Comparison of ENCODE assay signal across 7 mouse cellular contexts in the genomic region with DNA sequence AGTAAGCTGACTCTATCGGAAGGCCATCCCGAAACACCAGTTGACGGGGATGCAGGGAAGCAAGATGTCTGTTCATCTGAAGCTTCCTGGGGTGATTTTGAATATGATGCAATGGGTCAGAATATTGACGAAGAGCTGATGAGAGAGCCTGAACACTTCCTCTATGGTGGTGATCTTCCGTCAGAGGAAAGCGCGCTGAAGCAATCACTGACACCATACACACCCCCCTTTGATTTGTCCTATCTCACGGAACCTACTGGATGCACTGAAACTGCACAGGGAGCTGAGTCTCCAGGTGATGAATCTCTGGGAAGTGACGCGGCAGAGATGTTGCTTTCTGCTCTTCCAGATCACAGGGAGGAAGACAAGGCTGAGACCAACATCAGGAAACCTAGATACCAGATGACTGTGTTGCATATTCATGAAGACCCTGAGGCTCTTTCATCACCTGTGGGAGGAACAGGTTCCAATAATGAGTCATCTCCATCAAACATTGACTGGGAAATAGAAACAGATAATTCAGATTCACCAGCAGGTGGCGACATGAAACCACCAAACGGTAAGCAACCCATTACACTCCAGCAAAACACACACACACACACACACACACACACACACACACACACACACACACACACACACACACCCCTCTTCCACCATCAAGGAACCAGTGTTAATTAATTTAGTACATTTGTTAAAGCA.
DNase-seq lines count a peak whose midpoint lies in the region; ATAC-seq and TF ChIP-seq lines count a peak whose summit lies in the region.

No protein-coding gene starts in this region.

- H3K4me1 ChIP-seq in thymus, adult 2 months (replicated peaks; ENCODE audit: control insufficient read depth, insufficient read depth, low read length), result no peaks in the 10 kb centered on the region
- no peaks in the 10 kb centered on the region for H3K4me1 ChIP-seq in embryonic facial prominence, embryonic 11.5 days (ENCODE audit: control insufficient read depth, insufficient read depth, low read length)
- H3K4me1 ChIP-seq in liver, postnatal 0 days (ENCODE audit: insufficient read depth), result no peaks in the 10 kb centered on the region

- TF ChIP-seq POLR2A in thymus, adult 2 months (IDR thresholded peaks at IDR 0.05; ENCODE audit: control insufficient read depth, extremely low read depth, insufficient read depth, low read length, poor library complexity), result no peak

- no peak overlapping the region for H3K4me2 ChIP-seq in embryonic facial prominence, embryonic 11.5 days (ENCODE audit: low read depth, low read length)
- no peak overlapping the region for H3K4me2 ChIP-seq in liver, postnatal 0 days (ENCODE audit: low read depth, low read length)

- no peak for TF ChIP-seq CTCF in thymus, adult 2 months (IDR thresholded peaks at IDR 0.05; ENCODE audit: borderline replicate concordance, control insufficient read depth, extremely low read depth, insufficient read depth, low read length, poor library complexity)
- peak; percentile 77 for TF ChIP-seq CTCF in liver, postnatal 0 days (IDR thresholded peaks at IDR 0.05; ENCODE audit: low read depth)

- no peak for TF ChIP-seq EP300 in liver, postnatal 0 days (IDR thresholded peaks at IDR 0.05; ENCODE audit: low read depth)

- H3K27me3 ChIP-seq in thymus, adult 2 months (ENCODE audit: control insufficient read depth, insufficient read depth, low read length), result no peaks in the 10 kb centered on the region
- H3K27me3 ChIP-seq in embryonic facial prominence, embryonic 11.5 days (ENCODE audit: control insufficient read depth, insufficient read depth, low read length), result no peaks in the 10 kb centered on the region
- no peaks in the 10 kb centered on the region for H3K27me3 ChIP-seq in liver, postnatal 0 days (ENCODE audit: insufficient read depth, low read length)

- peak; percentile 19 for DNase-seq in thymus, adult 2 months
- no peak for DNase-seq in thymus, adult 18-20 months
- DNase-seq in adrenal gland, postnatal 25 days, result peak; percentile 34
- peak; percentile 65 for DNase-seq in embryonic facial prominence, embryonic 11.5 days (ENCODE audit: low spot score)
- DNase-seq in induced T-regulatory cell, adult 2 months (ENCODE audit: low read depth), result peak; percentile 76
- DNase-seq in liver, postnatal 0 days, result peak; percentile 65
- peak; percentile 79 for DNase-seq in retina, embryonic 14.5 days (ENCODE audit: low spot score)

- H3K36me3 ChIP-seq in thymus, adult 2 months (ENCODE audit: control insufficient read depth, insufficient read depth, low read length), result no peaks in the 10 kb centered on the region
- H3K36me3 ChIP-seq in embryonic facial prominence, embryonic 11.5 days (replicated peaks; ENCODE audit: control insufficient read depth, insufficient read depth, low read depth, low read length), result no peaks in the 10 kb centered on the region
- no peaks in the 10 kb centered on the region for H3K36me3 ChIP-seq in liver, postnatal 0 days (replicated peaks; ENCODE audit: insufficient read depth, low read length)

- WGBS in thymus, adult 2 months, result 74% methylated on average over 12 of the region's 12 CpGs
- 64% methylated on average over 12 of the region's 12 CpGs for WGBS in embryonic facial prominence, embryonic 11.5 days
- WGBS in liver, postnatal 0 days (ENCODE audit: insufficient replicate concordance), result 52% methylated on average over 12 of the region's 12 CpGs

- H3K4me3 ChIP-seq in thymus, adult 2 months (ENCODE audit: control insufficient read depth, insufficient read depth, low read length), result no peak overlapping the region
- no peak overlapping the region for H3K4me3 ChIP-seq in embryonic facial prominence, embryonic 11.5 days (ENCODE audit: low read depth, low read length)
- no peak overlapping the region for H3K4me3 ChIP-seq in liver, postnatal 0 days (ENCODE audit: low read depth, low read length)

- H3K9me3 ChIP-seq in embryonic facial prominence, embryonic 11.5 days (replicated peaks; ENCODE audit: control insufficient read depth, low read length), result no peaks in the 10 kb centered on the region
- no peaks in the 10 kb centered on the region for H3K9me3 ChIP-seq in liver, postnatal 0 days (ENCODE audit: low read length)

- no peak overlapping the region for H3K27ac ChIP-seq in thymus, adult 2 months (ENCODE audit: control insufficient read depth, insufficient read depth, low read length)
- H3K27ac ChIP-seq in embryonic facial prominence, embryonic 11.5 days (replicated peaks; ENCODE audit: low read depth, low read length), result no peak overlapping the region
- H3K27ac ChIP-seq in liver, postnatal 0 days (ENCODE audit: low read depth), result no peak overlapping the region

- ATAC-seq in embryonic facial prominence, embryonic 11.5 days (replicated peaks; ENCODE audit: insufficient number of reproducible peaks, low FRiP score, low TSS enrichment, low read depth), result no peak
- ATAC-seq in liver, postnatal 0 days, result no peak

- H3K9ac ChIP-seq in embryonic facial prominence, embryonic 11.5 days (replicated peaks; ENCODE audit: low read length), result no peak overlapping the region
- no peak overlapping the region for H3K9ac ChIP-seq in liver, postnatal 0 days (replicated peaks)

Comparison
In these comparisons a context has a peak if more than half of its experiments do, and no peak if none do; other contexts are left out.
1. DNase-seq: peak in thymus, adult 2 months (single experiment), adrenal gland, postnatal 25 days (single experiment), embryonic facial prominence, embryonic 11.5 days (single experiment), induced T-regulatory cell, adult 2 months (single experiment), liver, postnatal 0 days (single experiment) and retina, embryonic 14.5 days (single experiment); none in thymus, adult 18-20 months (0 of 2).